Mouse (Mus musculus) hindlimb bud, embryonic 11.5 days (tissue): ENCODE data around the gene Gm28778.
"Not testable (repeated sequence)": the region's sequence is repeated elsewhere in the genome, so short reads cannot be mapped to it uniquely, and the experiment has no call there.

ENCODE experiments used
- DNase-seq: peaks from one replicate; pipeline ENCODE4 v3.0.0-alpha.2; 2012; ENCODE audit warnings: low read depth, low spot score; ENCODE audit errors: extremely low spot score

Gm28778 gene

DNA sequence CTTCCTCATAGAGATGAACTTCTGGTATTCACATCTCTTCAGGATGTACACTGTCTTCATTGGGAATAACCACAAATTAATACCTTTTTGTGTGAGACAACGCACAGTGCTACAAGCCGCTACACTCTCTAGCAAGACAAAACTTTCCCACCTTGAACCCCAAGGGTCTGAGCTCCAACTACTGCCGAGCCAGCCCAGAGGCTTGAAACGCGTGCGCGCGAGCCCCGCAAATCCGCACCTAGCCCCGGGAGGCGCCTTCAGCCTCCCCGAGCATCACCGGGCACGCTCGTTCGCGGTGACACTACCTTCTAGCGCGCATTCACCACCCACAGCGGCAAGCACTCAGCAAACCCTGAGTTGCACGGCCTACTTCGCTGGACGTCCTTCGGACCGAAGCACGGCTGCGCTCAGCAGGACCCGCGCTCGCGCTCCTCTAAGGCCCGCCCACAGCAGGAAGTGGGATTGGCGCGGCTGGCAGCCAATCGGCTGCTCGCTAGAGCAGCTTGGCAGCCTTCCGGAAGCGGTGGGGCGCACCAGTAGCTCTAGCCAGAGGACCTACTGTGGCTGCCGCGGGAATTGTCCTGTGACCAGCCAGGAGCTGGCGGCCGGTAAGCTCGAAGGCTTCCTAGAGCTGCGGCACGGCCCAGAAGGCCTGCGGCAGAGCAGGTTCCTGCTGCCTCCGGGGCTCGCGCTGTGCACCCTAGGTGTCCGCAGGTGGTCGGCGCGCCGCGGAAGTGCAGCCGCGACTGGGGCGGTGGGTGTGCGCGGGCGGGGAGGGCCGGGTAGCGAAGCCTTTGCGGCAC is at the start of gene Gm28778, which contains the start of the genes Pms1 and Ormdl1:
TSS of gene Gm28778 (plus strand) at position 531 of the 803 bp plus-strand sequence.
TSS of gene Pms1 (minus strand) at position 438 of the 803 bp plus-strand sequence.
TSS of gene Ormdl1 (plus strand) at position 515 of the 803 bp plus-strand sequence.
- DNase-seq = peak; percentile 75

GRCm38 (mm10) chr1:53264958-53265612 is 31.8 kb upstream of the Gm28778 start:
- not testable (repeated sequence) for DNase-seq

- no peak for DNase-seq
Observed at GRCm38 (mm10) chr1:53269901-53270300, 27.0 kb upstream of the Gm28778 start.

DNA sequence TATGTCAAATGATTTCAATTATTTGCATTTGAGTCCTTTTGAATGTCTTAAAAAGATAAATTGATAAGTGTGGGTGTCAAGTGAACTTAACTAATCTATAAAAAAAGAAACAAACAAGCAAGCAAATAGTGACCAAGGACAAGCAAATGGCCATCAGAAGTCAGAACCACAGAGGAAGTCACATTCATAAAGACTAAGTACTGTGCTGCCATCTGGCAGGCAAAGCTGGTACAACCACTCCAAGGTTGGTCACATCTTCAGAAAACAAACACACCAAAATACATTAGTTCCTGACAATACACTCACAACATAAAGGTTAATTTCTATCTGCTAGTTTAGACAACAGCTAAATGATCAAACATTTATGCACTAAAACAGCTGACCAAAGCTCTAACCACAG is 24.3 kb upstream of the Gm28778 start:
- DNase-seq = no peak

GRCm38 (mm10) chr1:53291197-53291596 is 5.7 kb upstream of the Gm28778 start:
- DNase-seq = no peak

GRCm38 (mm10) chr1:53300506-53300905 is 3.6 kb downstream of the Gm28778 start:
- DNase-seq = no peak

GRCm38 (mm10) chr1:53312989-53313967 is 16.4 kb downstream of the Gm28778 start, which contains the start of gene Osgepl1:
TSS of gene Osgepl1 (plus strand) at chr1:53313624.
- DNase-seq = peak; percentile 87

DNA sequence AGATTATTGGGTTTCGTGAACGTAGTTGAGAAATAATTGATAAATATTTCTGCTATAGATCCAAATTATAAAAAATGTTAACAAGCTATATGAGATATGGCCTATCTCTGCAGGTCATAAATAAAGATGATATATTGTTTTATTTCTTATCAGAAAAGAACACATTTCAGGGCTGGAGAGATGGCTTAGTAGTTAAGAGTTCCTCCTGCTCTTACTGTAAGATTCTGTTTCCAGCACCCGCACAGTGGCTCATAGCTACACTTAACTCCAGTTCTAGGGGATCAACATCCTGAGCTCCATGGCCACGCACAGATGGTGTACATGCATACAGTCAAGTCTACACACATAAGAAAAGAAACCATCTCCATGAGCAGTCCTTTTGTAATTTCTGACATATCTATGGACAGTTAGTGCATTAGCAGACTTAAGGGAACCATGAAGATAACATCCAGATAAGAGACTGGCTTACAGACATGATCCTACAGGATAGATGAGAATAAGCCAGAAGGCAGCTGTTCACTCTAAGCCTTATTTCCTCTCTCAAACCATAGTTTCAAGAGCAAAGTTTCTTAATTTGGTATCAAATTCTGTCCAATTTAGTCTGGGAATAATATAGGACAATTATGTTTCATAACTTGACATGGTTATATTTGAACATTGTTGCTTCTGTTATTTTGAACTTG is 24.9 kb downstream of the Gm28778 start:
- DNase-seq = no peak

DNA sequence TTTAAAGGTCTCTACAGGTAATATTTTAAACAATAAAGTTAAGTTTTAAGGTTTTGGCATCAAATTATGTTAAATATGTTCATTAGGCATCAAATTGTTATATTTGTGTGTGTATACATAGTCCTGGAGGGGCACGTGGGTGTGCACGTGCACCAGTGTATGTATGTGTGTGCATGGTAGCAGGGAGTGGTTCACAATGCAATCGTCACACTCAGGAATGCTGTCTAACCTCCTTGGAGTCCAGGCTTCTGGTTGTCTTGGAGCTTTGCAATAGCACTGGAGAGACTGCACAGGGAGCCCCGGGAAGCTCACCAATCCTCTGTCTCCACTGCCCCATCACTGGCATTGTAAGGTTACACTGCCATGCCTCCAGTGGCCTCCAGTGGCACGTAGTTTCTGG is 26.3 kb downstream of the Gm28778 start:
- no peak for DNase-seq

DNA sequence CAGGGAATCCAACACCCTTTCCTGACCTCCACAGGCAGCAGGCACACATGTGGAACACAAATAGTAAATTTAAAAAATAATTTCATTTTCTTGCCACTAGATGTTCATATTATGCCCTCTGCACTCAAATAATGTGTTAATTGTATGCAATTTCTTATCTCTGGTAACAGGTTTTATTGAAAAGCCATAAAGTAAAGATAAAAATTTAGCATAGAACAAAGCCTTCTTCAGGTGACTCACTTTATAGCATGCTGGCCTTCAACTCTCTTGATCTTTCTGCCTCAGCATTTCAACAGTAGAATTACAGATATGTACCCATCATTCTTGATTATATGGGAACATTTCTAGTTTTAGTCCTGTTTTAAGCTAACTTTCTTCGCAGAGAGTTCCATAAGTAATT is 27.4 kb downstream of the Gm28778 start:
- DNase-seq = no peak

GRCm38 (mm10) chr1:53324827-53325494 is 28.1 kb downstream of the Gm28778 start:
- no peak for DNase-seq

DNA sequence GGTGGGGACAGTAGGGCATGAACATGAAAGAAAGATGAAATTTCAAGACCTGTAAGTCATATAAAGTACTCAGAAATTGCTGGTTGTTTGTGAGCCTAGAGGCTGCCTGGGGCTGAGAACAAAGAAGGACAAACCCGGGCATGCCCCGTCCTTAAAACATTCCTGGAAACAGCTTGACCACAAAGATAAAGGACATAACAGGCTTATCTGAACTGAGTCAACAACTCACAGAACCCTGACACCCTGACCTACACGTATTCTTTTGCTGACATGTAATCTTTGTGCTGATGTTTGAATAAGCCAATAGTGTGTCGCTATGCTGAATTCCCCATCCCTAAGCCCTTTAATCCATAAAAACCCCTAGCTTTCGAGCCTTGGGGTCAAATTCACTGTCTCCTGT is 36.6 kb downstream of the Gm28778 start:
- DNase-seq = not testable (repeated sequence)

- DNase-seq = no peak
Observed at GRCm38 (mm10) chr1:53335465-53335864, 38.6 kb downstream of the Gm28778 start.

DNA sequence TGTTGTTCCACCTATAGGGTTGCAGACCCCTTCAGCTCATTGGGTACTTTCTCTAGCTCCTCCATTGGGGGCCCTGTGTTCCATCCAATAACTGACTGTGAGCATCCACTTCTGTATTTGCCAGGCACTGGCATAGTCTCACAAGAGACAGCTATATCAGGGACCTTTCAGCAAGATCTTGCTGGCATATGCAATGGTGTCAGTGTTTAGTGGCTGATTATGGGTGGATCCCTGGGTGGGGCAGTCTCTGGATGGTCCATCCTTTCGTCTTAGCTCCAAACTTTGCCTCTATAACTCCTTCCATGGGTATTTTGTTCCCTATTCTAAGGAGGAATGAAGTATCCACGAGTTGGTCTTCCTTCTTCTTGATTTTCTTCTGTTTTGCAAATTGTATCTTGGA is 40.5 kb downstream of the Gm28778 start:
- DNase-seq = not testable (repeated sequence)

- DNase-seq = no peak
Observed at GRCm38 (mm10) chr1:53341071-53341470, 44.2 kb downstream of the Gm28778 start.

- peak; percentile 52 for DNase-seq
Observed at GRCm38 (mm10) chr1:53352327-53353261, 55.7 kb downstream of the Gm28778 start, which contains the start of the genes Asdurf, Gm28551 and Asnsd1. TSS of gene Asdurf (minus strand) at chr1:53352619. TSS of gene Gm28551 (minus strand) at chr1:53352667. TSS of gene Asnsd1 (minus strand) at chr1:53352752.

GRCm38 (mm10) chr1:53358988-53359387 is 62.1 kb downstream of the Gm28778 start:
- DNase-seq = no peak
